Mouse (Mus musculus): ENCODE measurements at regions not wholly inside any gene's neighbourhood (a gene's known extent, or its start where the extent isn't known, plus 50 kb on each side); places are given as distances from the start of the nearest gene placed in this dataset.

DNA sequence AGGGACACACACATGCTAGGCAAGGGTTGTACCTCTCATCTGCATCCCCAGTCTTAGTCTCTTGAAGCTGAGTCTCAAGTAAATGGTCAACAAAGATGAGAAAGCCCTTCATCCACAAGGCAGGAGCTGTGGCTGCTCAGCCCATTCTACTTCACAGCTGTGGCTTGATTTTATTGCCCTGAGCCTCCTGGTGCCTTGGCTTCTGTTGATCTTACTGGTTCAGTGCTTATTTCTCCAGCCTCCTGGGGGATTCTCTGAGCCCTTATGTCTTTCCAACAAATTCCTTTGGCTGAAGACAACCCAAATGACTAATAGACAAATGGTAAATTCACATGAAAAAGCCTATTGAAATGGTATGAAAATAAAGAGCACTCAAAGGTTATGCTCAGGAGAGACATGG lies 167.3 kb upstream of the Fndc3a start:
- no peak for DNase-seq (ENCODE audit: low read depth, low spot score)
- H3K27me3 ChIP-seq (ENCODE audit: control insufficient read depth in 1 of 2, insufficient read depth in 2 of 2, low read length in 2 of 2), result no peaks in the 10 kb centered on the region; a peak in 1 of 4 replicates
- H3K4me1 ChIP-seq (ENCODE audit: control insufficient read depth in 1 of 2, insufficient read depth in 2 of 2, low read length in 2 of 2), result no peaks in the 10 kb centered on the region
- TF ChIP-seq MYC (IDR thresholded peaks at IDR 0.05; ENCODE audit: low read depth, low read length) (no peak), BHLHE40 (IDR thresholded peaks at IDR 0.05; ENCODE audit: borderline replicate concordance, low read depth, low read length) (no peak), TCF12 (IDR thresholded peaks at IDR 0.05; ENCODE audit: low read depth, low read length) (no peak), USF2 (IDR thresholded peaks at IDR 0.05; ENCODE audit: borderline replicate concordance in 1 of 2, insufficient read depth in 1 of 2, low read depth in 1 of 2, low read length in 2 of 2) (no peak), ZMIZ1 (IDR thresholded peaks at IDR 0.05; ENCODE audit: low read depth, low read length) (no peak), RCOR1 (IDR thresholded peaks at IDR 0.05; ENCODE audit: low read depth, low read length) (no peak), MYB (IDR thresholded peaks at IDR 0.05; ENCODE audit: low read depth, low read length) (no peak), POLR2A (IDR thresholded peaks at IDR 0.05; ENCODE audit: control insufficient read depth in 1 of 2, insufficient read depth in 1 of 2, low read depth in 1 of 2, low read length in 2 of 2, poor library complexity in 1 of 2) (no peak), GABPA (IDR thresholded peaks at IDR 0.05; ENCODE audit: low read depth, low read length) (no peak), ETS1 (IDR thresholded peaks at IDR 0.05; ENCODE audit: low read depth, low read length) (no peak), ZKSCAN1 (IDR thresholded peaks at IDR 0.05; ENCODE audit: low read depth, low read length) (no peak), CTCF (IDR thresholded peaks at IDR 0.05 in 2 of 3, conservative IDR thresholded peaks at IDR 0.05 in 1 of 3; ENCODE audit: control insufficient read depth in 1 of 3, insufficient read depth in 1 of 3, low read depth in 2 of 3, low read length in 3 of 3, poor library complexity in 1 of 3, severe bottlenecking in 1 of 3) (no peak)
- H3K9me3 ChIP-seq (replicated peaks; ENCODE audit: insufficient read depth, low read length), result no peaks in the 10 kb centered on the region
- no peak overlapping the region for H3K27ac ChIP-seq (ENCODE audit: control insufficient read depth, low read depth, low read length)
- no peaks in the 10 kb centered on the region for H3K79me2 ChIP-seq (ENCODE audit: control insufficient read depth, insufficient read depth, low read length, poor library complexity)
- no peaks in the 10 kb centered on the region for H3K36me3 ChIP-seq (ENCODE audit: control insufficient read depth in 1 of 2, insufficient read depth in 2 of 2, low read length in 2 of 2)
- no peak overlapping the region for H3K9ac ChIP-seq (ENCODE audit: control insufficient read depth, low read depth, low read length, poor library complexity, severe bottlenecking)
- no peak overlapping the region for H3K4me3 ChIP-seq (ENCODE audit: control insufficient read depth in 1 of 2, insufficient read depth in 1 of 2, low read depth in 2 of 2, low read length in 2 of 2)

DNA sequence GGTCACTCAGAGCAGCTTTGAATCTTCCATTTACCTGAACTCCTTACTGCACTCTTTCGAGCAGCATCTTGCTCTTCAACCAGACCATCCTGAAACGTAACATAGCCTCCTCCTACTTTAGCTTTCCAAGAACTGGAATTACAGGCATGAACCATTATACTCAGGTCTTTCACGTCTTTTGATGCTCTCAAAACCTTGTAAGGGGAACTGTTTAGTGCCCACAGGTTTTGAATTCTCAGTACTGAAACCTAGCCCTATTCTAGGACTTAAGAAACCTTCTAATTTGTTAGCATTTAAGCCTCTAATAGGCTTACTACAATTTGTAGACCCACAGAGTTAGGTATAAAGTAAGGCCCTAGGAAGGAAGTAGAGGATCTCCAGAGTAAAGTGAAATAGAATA lies 163.7 kb upstream of the Fndc3a start:
- Histone ChIP-seq H3K27ac (ENCODE audit: control insufficient read depth, low read depth, low read length) (no peak overlapping the region), H3K9ac (ENCODE audit: control insufficient read depth, low read depth, low read length, poor library complexity, severe bottlenecking) (no peak overlapping the region), H3K4me1 (ENCODE audit: control insufficient read depth in 1 of 2, insufficient read depth in 2 of 2, low read length in 2 of 2) (no peaks in the 10 kb centered on the region), H3K36me3 (ENCODE audit: control insufficient read depth in 1 of 2, insufficient read depth in 2 of 2, low read length in 2 of 2) (no peaks in the 10 kb centered on the region), H3K79me2 (ENCODE audit: control insufficient read depth, insufficient read depth, low read length, poor library complexity) (no peaks in the 10 kb centered on the region), H3K9me3 (replicated peaks; ENCODE audit: insufficient read depth, low read length) (no peaks in the 10 kb centered on the region), H3K27me3 (ENCODE audit: control insufficient read depth in 1 of 2, insufficient read depth in 2 of 2, low read length in 2 of 2) (no peaks in the 10 kb centered on the region; a peak in 1 of 4 replicates), H3K4me3 (ENCODE audit: control insufficient read depth in 1 of 2, insufficient read depth in 1 of 2, low read depth in 2 of 2, low read length in 2 of 2) (no peak overlapping the region)
- DNase-seq (ENCODE audit: low read depth, low spot score), result no peak
- TF ChIP-seq MEF2A (IDR thresholded peaks at IDR 0.05; ENCODE audit: extremely low read depth, insufficient replicate concordance, low read depth, low read length, poor library complexity, severe bottlenecking) (no peak), ELF1 (IDR thresholded peaks at IDR 0.05; ENCODE audit: low read depth, low read length) (no peak), ETS1 (IDR thresholded peaks at IDR 0.05; ENCODE audit: low read depth, low read length) (no peak)

Data from MEL (cell line).